ENCODE assay signal across 13 mouse cellular contexts in genomic region chr4:123927961-123928360, GRCm38 (mm10). TPM values are rescaled to one million over a fixed set of nuclear protein-coding genes. Genes with fewer than 3 reads are reported as not detected.
DNase-seq lines count a peak whose midpoint lies in the region; ATAC-seq and TF ChIP-seq lines count a peak whose summit lies in the region.
"Had no signal": no experiment of that assay in that cellular context is flagged by ENCODE, and none has a peak within 500 bp of the region (broad histone marks: within the 10 kb centered on the region; RNA-seq: fewer than 3 reads in every experiment).

No protein-coding gene starts in this region.

- no peaks in the 10 kb centered on the region for H3K27me3 ChIP-seq in embryonic facial prominence, embryonic 14.5 days (replicated peaks; ENCODE audit: control insufficient read depth, insufficient read depth, low read length)
- H3K27me3 ChIP-seq in embryonic facial prominence, embryonic 10.5 days (replicated peaks; ENCODE audit: low read depth, poor library complexity, severe bottlenecking): no peaks in the 10 kb centered on the region
- no peaks in the 10 kb centered on the region for H3K27me3 ChIP-seq in liver, adult 2 months (ENCODE audit: control insufficient read depth, insufficient read depth, low read length)
- no peaks in the 10 kb centered on the region for H3K27me3 ChIP-seq in forebrain, embryonic 14.5 days (replicated peaks; ENCODE audit: control insufficient read depth, insufficient read depth, low read length)
- H3K27me3 ChIP-seq: neural tube, embryonic 12.5 days had no signal

- no peak for TF ChIP-seq POLR2A in liver, adult 2 months (IDR thresholded peaks at IDR 0.05; ENCODE audit: extremely low read depth, insufficient read depth, low read length)

- no peak overlapping the region for H3K27ac ChIP-seq in embryonic facial prominence, embryonic 14.5 days (replicated peaks; ENCODE audit: low read depth, low read length)
- no peak overlapping the region for H3K27ac ChIP-seq in embryonic facial prominence, embryonic 10.5 days (replicated peaks)
- peak overlapping the region; percentile 60; the same call in 1 of the 2 replicates for H3K27ac ChIP-seq in liver, adult 2 months (replicated peaks; ENCODE audit: insufficient read depth, low read depth, low read length)
- H3K27ac ChIP-seq in forebrain, embryonic 14.5 days (ENCODE audit: low read depth, low read length): no peak overlapping the region
- H3K27ac ChIP-seq: gastrocnemius, adult 2 months; neural tube, embryonic 12.5 days had no signal

- no peak for ATAC-seq in embryonic facial prominence, embryonic 14.5 days (ENCODE audit: low read depth)
- ATAC-seq in monocyte, adult 5-6 weeks (replicated peaks; ENCODE audit: insufficient number of reproducible peaks, low FRiP score, low TSS enrichment, poor library complexity, severe bottlenecking): peak; percentile 92
- ATAC-seq in forebrain, embryonic 14.5 days: no peak
- ATAC-seq: hindbrain, embryonic 16.5 days had no signal

- no peak overlapping the region for H3K4me3 ChIP-seq in embryonic facial prominence, embryonic 14.5 days (ENCODE audit: low read depth, low read length)
- H3K4me3 ChIP-seq in embryonic facial prominence, embryonic 10.5 days: no peak overlapping the region
- no peak overlapping the region for H3K4me3 ChIP-seq in liver, adult 2 months (ENCODE audit: insufficient read depth, low read depth, low read length)
- no peak overlapping the region for H3K4me3 ChIP-seq in forebrain, embryonic 14.5 days (ENCODE audit: low read depth, low read length)
- H3K4me3 ChIP-seq: gastrocnemius, adult 2 months; neural tube, embryonic 12.5 days had no signal

- H3K4me2 ChIP-seq in embryonic facial prominence, embryonic 14.5 days (ENCODE audit: low read depth, low read length): no peak overlapping the region
- H3K4me2 ChIP-seq in forebrain, embryonic 14.5 days (ENCODE audit: low read length): no peak overlapping the region
- H3K4me2 ChIP-seq: neural tube, embryonic 12.5 days had no signal

- H3K79me2 ChIP-seq in liver, adult 2 months (ENCODE audit: control insufficient read depth, insufficient read depth, low read length): no peaks in the 10 kb centered on the region

- no peaks in the 10 kb centered on the region for H3K9me3 ChIP-seq in embryonic facial prominence, embryonic 14.5 days (ENCODE audit: control insufficient read depth, low read length)
- H3K9me3 ChIP-seq in embryonic facial prominence, embryonic 10.5 days: no peaks in the 10 kb centered on the region
- H3K9me3 ChIP-seq in forebrain, embryonic 14.5 days (replicated peaks; ENCODE audit: control insufficient read depth, low read length): no peaks in the 10 kb centered on the region
- H3K9me3 ChIP-seq: neural tube, embryonic 12.5 days had no signal

- DNase-seq in embryonic facial prominence, embryonic 14.5 days (ENCODE audit: low spot score): peak; percentile 26
- DNase-seq in embryonic facial prominence, embryonic 10.5 days (ENCODE audit: low spot score): no peak
- DNase-seq in liver, adult 2 months (ENCODE audit: extremely low read depth, low read depth, low spot score): peak; percentile 61
- DNase-seq in liver: no peak
- peak; percentile 8 to 23 for DNase-seq in kidney, postnatal 36 days
- DNase-seq in left cerebral cortex, adult 9 months (ENCODE audit: low spot score in 2 of 2): no peak
- DNase-seq in forebrain, embryonic 14.5 days (ENCODE audit: low spot score): no peak
- DNase-seq: cerebellum, postnatal 36 days; gastrocnemius, adult 2 months had no signal

- H3K36me3 ChIP-seq in embryonic facial prominence, embryonic 14.5 days (ENCODE audit: control insufficient read depth, insufficient read depth, low read length): peaks cover 87% of the 10 kb centered on the region
- peaks cover 96% of the 10 kb centered on the region for H3K36me3 ChIP-seq in embryonic facial prominence, embryonic 10.5 days (replicated peaks)
- peaks cover 70% of the 10 kb centered on the region for H3K36me3 ChIP-seq in liver, adult 2 months (ENCODE audit: control insufficient read depth, insufficient read depth, low read length)
- H3K36me3 ChIP-seq in forebrain, embryonic 14.5 days (ENCODE audit: control insufficient read depth, insufficient read depth, low read length): peaks cover 87% of the 10 kb centered on the region

- no peaks in the 10 kb centered on the region for H3K4me1 ChIP-seq in embryonic facial prominence, embryonic 14.5 days (ENCODE audit: control insufficient read depth, insufficient read depth, low read length)
- H3K4me1 ChIP-seq in embryonic facial prominence, embryonic 10.5 days: no peaks in the 10 kb centered on the region
- no peaks in the 10 kb centered on the region; the same call in 1 of the 2 replicates for H3K4me1 ChIP-seq in liver, adult 2 months (ENCODE audit: control insufficient read depth, insufficient read depth, low read length)
- no peaks in the 10 kb centered on the region for H3K4me1 ChIP-seq in forebrain, embryonic 14.5 days (ENCODE audit: control insufficient read depth, insufficient read depth, low read length)
- H3K4me1 ChIP-seq: neural tube, embryonic 12.5 days had no signal

- no peak overlapping the region for H3K9ac ChIP-seq in embryonic facial prominence, embryonic 14.5 days (ENCODE audit: low read depth, low read length)
- H3K9ac ChIP-seq in liver, adult 2 months (ENCODE audit: low read depth, low read length): no peak overlapping the region
- H3K9ac ChIP-seq in forebrain, embryonic 14.5 days (ENCODE audit: low read length): no peak overlapping the region
- H3K9ac ChIP-seq: neural tube, embryonic 12.5 days had no signal

- TF ChIP-seq CTCF in liver, adult 2 months (IDR thresholded peaks at IDR 0.05; ENCODE audit: low read depth, low read length): no peak

RNA-seq across cellular contexts. Expression of gene 4930535I16Rik, which starts 10.1 kb away (rescaled TPM):
- polyA plus RNA-seq in embryonic facial prominence, embryonic 14.5 days (2014; fragmentation: Nextera tagmentation; extraction: Ambion mirVana): not detected in 2 replicates
- polyA plus RNA-seq in embryonic facial prominence, embryonic 10.5 days (2016; fragmentation: Nextera tagmentation; extraction: Ambion mirVana): not detected in 2 replicates
- total RNA-seq in liver, adult 2 months (2014; rRNA removed): not detected in 2 replicates
- 0.21 TPM in 1 of 2 replicates, not detected in the other for polyA plus RNA-seq in liver, adult 2 months (2012; rRNA removed)
- not detected in 3 replicates for total RNA-seq in monocyte, adult 5-6 weeks (2017)
- not detected in 2 replicates for polyA plus RNA-seq in forebrain, embryonic 14.5 days (2014; fragmentation: Nextera tagmentation; extraction: Ambion mirVana)
- total RNA-seq: gastrocnemius, adult 2 months; left cerebral cortex, adult 18-20 months had no signal
- polyA plus RNA-seq: hindbrain, embryonic 16.5 days; neural tube, embryonic 12.5 days had no signal

RNA-seq across cellular contexts. Expression of gene Rragc, which starts 10.7 kb away (rescaled TPM):
- 54.7 and 56.6 TPM in 2 replicates for polyA plus RNA-seq in embryonic facial prominence, embryonic 14.5 days (2014; fragmentation: Nextera tagmentation; extraction: Ambion mirVana)
- 34.1 and 37.9 TPM in 2 replicates for polyA plus RNA-seq in embryonic facial prominence, embryonic 10.5 days (2016; fragmentation: Nextera tagmentation; extraction: Ambion mirVana)
- total RNA-seq in liver, adult 2 months (2014; rRNA removed): 32.7 and 41.6 TPM in 2 replicates
- 26.1 and 27.3 TPM in 2 replicates for polyA plus RNA-seq in liver, adult 2 months (2012; rRNA removed)
- 34.2 to 61.7 TPM (median 40.5 TPM) in 3 replicates for total RNA-seq in monocyte, adult 5-6 weeks (2017)
- polyA plus RNA-seq in forebrain, embryonic 14.5 days (2014; fragmentation: Nextera tagmentation; extraction: Ambion mirVana): 42.5 and 47.9 TPM in 2 replicates

RNA-seq across cellular contexts. Expression of gene Mycbp, which starts 23.3 kb away (rescaled TPM):
- polyA plus RNA-seq in embryonic facial prominence, embryonic 14.5 days (2014; fragmentation: Nextera tagmentation; extraction: Ambion mirVana): 67.5 and 81.0 TPM in 2 replicates
- polyA plus RNA-seq in embryonic facial prominence, embryonic 10.5 days (2016; fragmentation: Nextera tagmentation; extraction: Ambion mirVana): 72.3 and 72.6 TPM in 2 replicates
- 17.8 and 18.5 TPM in 2 replicates for total RNA-seq in liver, adult 2 months (2014; rRNA removed)
- polyA plus RNA-seq in liver, adult 2 months (2012; rRNA removed): 10.3 and 15.8 TPM in 2 replicates
- 17.6 to 21.5 TPM (median 20.6 TPM) in 3 replicates for total RNA-seq in monocyte, adult 5-6 weeks (2017)
- 33.6 and 42.8 TPM in 2 replicates for polyA plus RNA-seq in forebrain, embryonic 14.5 days (2014; fragmentation: Nextera tagmentation; extraction: Ambion mirVana)

Comparison
In these comparisons a context has a peak if more than half of its experiments do, and no peak if none do; other contexts are left out.
1. DNase-seq: peak in embryonic facial prominence, embryonic 14.5 days (single experiment), liver, adult 2 months (single experiment) and kidney, postnatal 36 days (2 of 2); none in embryonic facial prominence, embryonic 10.5 days (single experiment), liver (single experiment), left cerebral cortex, adult 9 months (0 of 2) and forebrain, embryonic 14.5 days (single experiment).